Mouse (Mus musculus) thymus, adult 2 months (tissue): ENCODE results near the gene Rhbdd3.

Experiments used
- CTCF ChIP-seq: fragments of 200-500 bp; IDR thresholded peaks from 2 replicates; pipeline ENCODE4 v1.5.1; 2012; ENCODE audit warnings: mild to moderate bottlenecking, control low read depth, low read length, moderate library complexity, borderline replicate concordance; ENCODE audit not compliant: control insufficient read depth, poor library complexity, insufficient read depth; ENCODE audit errors: extremely low read depth
- POLR2A ChIP-seq: fragments of 200-500 bp; IDR thresholded peaks from 2 replicates; pipeline ENCODE4 v1.6.1; 2012; ENCODE audit warnings: mild to moderate bottlenecking, low read length, control low read depth, moderate library complexity; ENCODE audit not compliant: control insufficient read depth, poor library complexity, insufficient read depth; ENCODE audit errors: extremely low read depth

DNA sequence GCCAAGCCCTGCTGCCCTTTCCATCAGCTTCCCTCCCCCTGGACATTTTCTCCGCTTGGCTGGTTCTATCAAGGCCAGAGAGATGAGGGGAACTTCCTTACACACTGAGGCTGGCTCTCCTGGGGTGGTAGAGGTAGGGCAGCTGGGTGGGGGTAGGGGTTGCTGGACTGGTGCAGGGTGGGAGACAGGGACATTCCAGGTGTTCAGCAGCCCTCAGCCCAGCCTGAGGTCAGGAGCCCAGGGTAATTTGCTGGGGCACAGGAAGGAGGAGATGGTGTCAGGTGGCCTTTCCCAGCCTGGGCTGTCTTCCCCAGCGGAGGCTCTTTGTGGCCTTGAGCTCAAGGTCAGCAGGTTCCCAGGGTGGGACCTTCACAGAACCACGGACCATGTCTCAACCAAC lies 46.9 kb downstream of the Rhbdd3 start:
- TF ChIP-seq CTCF (no peak), POLR2A (no peak)
